Mouse (Mus musculus) urinary bladder, postnatal 14 days (tissue): ENCODE results near the gene Olfr120.
"Not testable (repeated sequence)": the region's sequence is repeated elsewhere in the genome, so short reads cannot be mapped to it uniquely, and the experiment has no call there.

Experiments
- DNase-seq: peaks from one replicate; pipeline ENCODE4 v3.0.0; 2021; ENCODE audit warnings: low spot score

The Olfr120 gene

GRCm38 (mm10) chr17:37721508-37721907 lies at the start of gene Olfr120:
TSS of gene Olfr120 (plus strand) at chr17:37721808.
- no peak for DNase-seq

- not testable (repeated sequence) for DNase-seq
Observed at GRCm38 (mm10) chr17:37696264-37696663, 25.3 kb upstream of the Olfr120 start, which contains the start of gene Olfr119. TSS of gene Olfr119 (plus strand) at chr17:37696564.

GRCm38 (mm10) chr17:37738070-37738469 lies 16.5 kb downstream of the Olfr120 start:
- DNase-seq, result no peak

- no peak for DNase-seq
Observed at GRCm38 (mm10) chr17:37768307-37768706, 46.7 kb downstream of the Olfr120 start, which contains the start of gene Olfr122. TSS of gene Olfr122 (plus strand) at chr17:37768607.
